Mouse (Mus musculus): Measurements from ENCODE around the gene Serhl. TPM values are rescaled to one million over a fixed set of nuclear protein-coding genes. Genes with fewer than 3 reads are reported as not detected.
A peak's percentile ranks its signal among the peaks of the same experiment; 100 is the strongest.

The Serhl gene
- polyA plus RNA-seq, 1 experiment from 2014 or later = 83.5 TPM

DNA sequence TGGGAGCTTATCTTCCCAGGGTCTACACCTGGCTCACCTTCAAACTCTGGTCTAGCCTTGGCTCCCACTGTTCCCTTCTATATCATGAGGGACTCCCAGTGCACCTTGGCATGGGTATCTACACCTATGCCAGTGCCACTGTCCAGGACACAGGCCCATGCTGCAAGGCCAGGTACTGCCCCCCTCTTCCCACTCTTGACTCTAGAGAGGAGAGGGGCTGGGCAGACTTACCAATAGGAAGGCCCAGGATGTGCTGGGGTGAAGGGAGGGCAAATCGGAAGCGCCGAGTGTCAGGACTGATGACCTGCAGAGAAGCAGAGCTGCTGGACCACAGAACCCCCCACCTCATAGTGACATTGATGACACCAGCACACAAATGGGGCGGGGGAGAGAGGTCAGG, 72.7 kb downstream of the Serhl start:
- TF ChIP-seq CTCF (IDR thresholded peaks at IDR 0.05; ENCODE audit: low read depth) = no peak
- no peak for ATAC-seq (replicated peaks; ENCODE audit: low FRiP score, low read depth)
- Histone ChIP-seq H3K4me2 (ENCODE audit: low read length) (no peak overlapping the region), H3K4me1 (replicated peaks; ENCODE audit: insufficient read depth, low read length) (peaks cover 8% of the 10 kb centered on the region; the same call in 1 of the 2 replicates), H3K4me3 (replicated peaks; ENCODE audit: low read depth, low read length) (no peak overlapping the region), H3K27me3 (ENCODE audit: insufficient read depth, low read length) (no peaks in the 10 kb centered on the region), H3K36me3 (ENCODE audit: insufficient read depth, low read length) (peaks cover 26% of the 10 kb centered on the region), H3K9ac (ENCODE audit: low read depth, low read length) (no peak overlapping the region), H3K27ac (no peak overlapping the region), H3K9me3 (replicated peaks; ENCODE audit: low read length) (no peaks in the 10 kb centered on the region)
- 91% methylated on average over 4 of the region's 4 CpGs for WGBS
- no peak for DNase-seq (ENCODE audit: low spot score)

DNA sequence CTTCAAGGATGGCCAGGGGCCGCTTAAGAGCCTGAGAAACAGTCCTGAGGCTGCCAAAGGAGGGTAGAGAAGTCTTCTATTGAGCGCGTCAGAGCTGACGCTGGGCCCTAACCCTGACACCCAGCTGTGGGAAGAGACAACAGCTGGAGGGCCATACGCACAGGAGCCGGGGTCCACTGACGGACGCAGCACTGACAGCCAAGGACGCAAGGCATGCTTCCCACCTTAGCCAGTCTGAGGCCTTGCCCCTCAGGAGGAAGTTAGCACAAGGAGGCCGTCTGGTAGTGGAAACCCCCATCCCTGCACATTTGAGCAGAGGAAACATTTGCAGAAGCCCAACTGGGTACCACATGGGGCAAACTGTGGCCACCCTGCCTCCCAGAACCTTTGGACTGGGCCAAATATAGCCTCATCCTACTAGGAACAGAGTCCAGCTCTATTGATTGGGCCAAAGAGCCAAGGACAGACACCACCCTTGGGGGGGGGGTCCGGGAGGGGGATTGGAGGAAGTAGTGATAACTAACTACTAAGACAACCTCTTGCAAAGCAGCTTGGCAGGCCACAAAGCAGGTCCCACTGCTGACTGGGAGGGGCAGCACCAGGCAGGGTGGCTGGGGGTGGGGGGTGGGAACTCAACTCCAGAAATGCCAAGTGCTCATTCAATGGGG, 73.6 kb downstream of the Serhl start:
- Histone ChIP-seq H3K36me3 (ENCODE audit: insufficient read depth, low read length) (peaks cover 26% of the 10 kb centered on the region), H3K9ac (ENCODE audit: low read depth, low read length) (no peak overlapping the region), H3K27me3 (ENCODE audit: insufficient read depth, low read length) (no peaks in the 10 kb centered on the region), H3K27ac (no peak overlapping the region), H3K4me2 (ENCODE audit: low read length) (no peak overlapping the region), H3K4me1 (replicated peaks; ENCODE audit: insufficient read depth, low read length) (peaks cover 12% of the 10 kb centered on the region; the same call in 1 of the 2 replicates), H3K9me3 (replicated peaks; ENCODE audit: low read length) (no peaks in the 10 kb centered on the region), H3K4me3 (replicated peaks; ENCODE audit: low read depth, low read length) (no peak overlapping the region)
- DNase-seq (ENCODE audit: low spot score) (no peak), ATAC-seq (replicated peaks; ENCODE audit: low FRiP score, low read depth) (no peak)
- 92% methylated on average over 11 of the region's 11 CpGs for WGBS
- TF ChIP-seq CTCF (IDR thresholded peaks at IDR 0.05; ENCODE audit: low read depth) = no peak

DNA sequence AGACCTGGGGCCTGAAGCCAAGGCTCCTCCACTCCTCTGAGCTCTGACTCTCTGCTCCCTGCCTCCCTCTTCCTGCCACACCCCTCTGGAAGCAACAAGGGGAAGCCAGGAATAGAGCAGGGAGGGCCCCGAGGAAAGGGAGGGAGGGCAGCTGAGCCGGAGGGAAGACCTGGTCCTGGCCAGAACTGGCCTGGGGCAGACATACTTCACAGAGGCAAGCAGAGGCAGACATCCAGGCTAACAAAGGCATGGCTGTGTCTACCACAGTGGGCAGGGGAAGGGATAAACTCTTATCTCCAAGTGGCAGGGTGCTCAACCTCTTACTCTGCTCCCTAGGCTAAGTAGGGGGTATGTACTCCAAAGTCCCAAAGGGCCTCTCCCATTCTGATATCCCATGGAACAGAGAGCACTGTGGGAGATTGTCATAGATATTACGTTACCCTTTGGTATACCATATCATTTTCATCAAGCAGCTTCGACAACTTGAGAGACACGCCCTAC, 75.7 kb downstream of the Serhl start:
- ATAC-seq (replicated peaks; ENCODE audit: low FRiP score, low read depth) (no peak), DNase-seq (ENCODE audit: low spot score) (peak; percentile 76)
- WGBS = 56% methylated on average over 5 of the region's 5 CpGs

DNA sequence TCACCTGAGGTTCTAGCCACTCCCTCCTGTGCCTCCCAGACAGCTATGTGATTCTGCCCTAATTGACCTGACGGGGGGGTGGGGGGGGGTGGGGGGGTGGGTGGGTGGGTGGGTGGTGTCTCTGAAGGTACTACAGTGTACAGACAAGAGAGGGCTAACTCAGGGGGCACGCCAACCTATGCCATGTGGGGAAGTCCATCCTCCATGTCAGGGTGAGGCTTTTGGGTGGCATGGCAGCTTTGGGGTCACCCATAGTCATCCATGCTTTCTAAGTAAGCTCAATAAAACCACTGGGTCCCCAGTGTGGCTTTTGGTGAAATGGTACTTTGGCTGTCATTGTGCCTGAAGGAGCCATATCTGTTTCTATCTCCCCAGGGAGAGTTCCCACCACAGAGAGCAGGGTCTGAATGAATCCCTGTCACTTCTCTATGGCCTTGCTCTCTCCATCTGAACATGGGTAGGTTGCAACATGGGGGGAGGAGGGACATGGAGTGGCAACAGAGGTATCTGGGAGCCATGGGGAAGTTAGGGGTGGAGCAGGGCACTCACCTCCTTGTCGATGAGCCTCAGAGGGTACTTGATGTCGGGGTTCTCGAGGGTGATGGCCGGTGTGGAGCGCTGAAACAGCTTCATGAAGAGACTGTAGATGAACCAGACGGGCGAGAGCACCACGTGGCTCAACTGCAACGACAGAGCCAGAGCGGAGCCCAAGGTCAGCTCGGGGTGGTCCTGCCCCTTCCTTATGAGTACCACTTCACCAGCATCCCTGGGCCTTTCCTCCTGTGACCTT, 76.4 kb downstream of the Serhl start:
- no peak for DNase-seq (ENCODE audit: low spot score)
- 96% methylated on average over 13 of the region's 13 CpGs for WGBS
- H3K36me3 ChIP-seq (ENCODE audit: insufficient read depth, low read length) = peaks cover 10% of the 10 kb centered on the region; the same call in 1 of the 2 replicates
- H3K9me3 ChIP-seq (replicated peaks; ENCODE audit: low read length) = no peaks in the 10 kb centered on the region
- H3K4me3 ChIP-seq (replicated peaks; ENCODE audit: low read depth, low read length) = no peak overlapping the region
- no peak overlapping the region for H3K4me2 ChIP-seq (ENCODE audit: low read length)
- no peak for ATAC-seq (replicated peaks; ENCODE audit: low FRiP score, low read depth)
- TF ChIP-seq CTCF (IDR thresholded peaks at IDR 0.05; ENCODE audit: low read depth) = no peak
- no peak overlapping the region for H3K9ac ChIP-seq (ENCODE audit: low read depth, low read length)
- H3K4me1 ChIP-seq (replicated peaks; ENCODE audit: insufficient read depth, low read length) = peaks cover 33% of the 10 kb centered on the region
- H3K27me3 ChIP-seq (ENCODE audit: insufficient read depth, low read length) = no peaks in the 10 kb centered on the region
- H3K27ac ChIP-seq = no peak overlapping the region

More for the DNA sequence above, 75.7 kb downstream of the Serhl start:
- Histone ChIP-seq H3K27me3 (ENCODE audit: insufficient read depth, low read length) (no peaks in the 10 kb centered on the region), H3K4me1 (replicated peaks; ENCODE audit: insufficient read depth, low read length) (peaks cover 26% of the 10 kb centered on the region), H3K36me3 (ENCODE audit: insufficient read depth, low read length) (peaks cover 14% of the 10 kb centered on the region), H3K4me2 (ENCODE audit: low read length) (no peak overlapping the region), H3K9me3 (replicated peaks; ENCODE audit: low read length) (no peaks in the 10 kb centered on the region), H3K9ac (ENCODE audit: low read depth, low read length) (no peak overlapping the region), H3K4me3 (replicated peaks; ENCODE audit: low read depth, low read length) (no peak overlapping the region), H3K27ac (peak overlapping the region; percentile 50; the same call in 1 of the 2 replicates)
- TF ChIP-seq CTCF (IDR thresholded peaks at IDR 0.05; ENCODE audit: low read depth) = peak; percentile 11; the same call in 1 of the 2 replicates

Other genes starting within 250 kb of the Serhl start
- gene Tcf20, start 101.6 kb upstream of the Serhl start, polyA plus RNA-seq (2015; fragmentation: Nextera tagmentation; extraction: Ambion mirVana) = 5.6 and 5.8 TPM in 2 replicates
- 2.2 and 2.3 TPM in 2 replicates for gene Nfam1, start 56.2 kb upstream of the Serhl start, polyA plus RNA-seq (2015; fragmentation: Nextera tagmentation; extraction: Ambion mirVana)
- gene Rrp7a, start 33.3 kb downstream of the Serhl start, polyA plus RNA-seq (2015; fragmentation: Nextera tagmentation; extraction: Ambion mirVana) = 52.9 and 56.2 TPM in 2 replicates
- gene Poldip3, start 59.9 kb downstream of the Serhl start, polyA plus RNA-seq (2015; fragmentation: Nextera tagmentation; extraction: Ambion mirVana) = 88.6 and 101 TPM in 2 replicates
- 90.9 and 104 TPM in 2 replicates for gene Cyb5r3, start 83.1 kb downstream of the Serhl start, polyA plus RNA-seq (2015; fragmentation: Nextera tagmentation; extraction: Ambion mirVana)
- gene A4galt, start 162.3 kb downstream of the Serhl start, polyA plus RNA-seq (2015; fragmentation: Nextera tagmentation; extraction: Ambion mirVana) = 26.5 and 27.2 TPM in 2 replicates